Mouse (Mus musculus) myocyte (in vitro differentiated cells): Measurements from ENCODE around the gene Tmc7.

Experiments used
- CEBPB ChIP-seq: IDR thresholded peaks from 2 replicates; pipeline ENCODE4 v1.6.1; 2011; ENCODE audit warnings: mild to moderate bottlenecking, moderate library complexity; ENCODE audit not compliant: poor library complexity, insufficient read depth, severe bottlenecking
- MAX ChIP-seq: IDR thresholded peaks from one replicate; pipeline ENCODE4 v1.6.1; 2011; ENCODE audit warnings: low read depth, mild to moderate bottlenecking, control low read depth
- POLR2A ChIP-seq: IDR thresholded peaks from one replicate; pipeline ENCODE4 v1.6.1; 2011; ENCODE audit warnings: low read depth, mild to moderate bottlenecking, control low read depth, moderate library complexity; ENCODE audit not compliant: insufficient read length
- POLR2AphosphoS2 ChIP-seq: IDR thresholded peaks from one replicate; pipeline ENCODE4 v1.6.1; 2011; ENCODE audit warnings: low read depth, control low read depth; ENCODE audit not compliant: insufficient read length
- SRF ChIP-seq: IDR thresholded peaks from one replicate; pipeline ENCODE4 v1.6.1; 2011; ENCODE audit warnings: low read depth; ENCODE audit not compliant: control insufficient read depth, insufficient read length
- USF1 ChIP-seq: IDR thresholded peaks from one replicate; pipeline ENCODE4 v1.6.1; 2011; ENCODE audit warnings: low read depth, mild to moderate bottlenecking, control low read depth, moderate library complexity

DNA sequence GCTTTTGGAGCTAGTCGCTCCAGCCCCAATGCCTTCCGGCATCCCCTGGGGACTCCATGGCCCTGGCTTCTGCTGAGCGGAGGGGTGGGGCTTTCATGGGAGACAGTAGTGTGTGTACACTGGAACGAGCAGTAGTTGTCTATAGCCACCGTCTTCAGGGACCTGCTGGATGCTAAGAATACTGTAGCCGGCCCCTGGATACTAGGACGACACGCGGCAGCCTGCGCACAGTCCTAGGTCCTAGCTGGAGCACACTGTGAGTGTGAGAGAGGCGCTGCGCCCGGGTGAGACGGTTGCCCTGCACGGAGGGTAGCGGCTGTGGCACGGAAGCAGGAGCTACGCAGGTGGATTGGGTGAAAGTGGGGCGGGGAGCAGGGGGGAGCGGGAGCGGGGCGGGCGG lies 12.7 kb upstream of the Tmc7 start, which contains the start of gene Tmc5:
- no peak for TF ChIP-seq MAX
- TF ChIP-seq POLR2AphosphoS2 = no peak
- TF ChIP-seq POLR2A = no peak
- no peak for TF ChIP-seq SRF
- no peak for TF ChIP-seq CEBPB
- no peak for TF ChIP-seq USF1
